32 mouse cellular contexts compared by ENCODE assay signal in genomic region chr10:12899901-12900300, GRCm38 (mm10).
"Had no signal": no experiment of that assay in that cellular context is flagged by ENCODE, and none has a peak within 500 bp of the region (broad histone marks: within the 10 kb centered on the region; RNA-seq: fewer than 3 reads in every experiment).

No protein-coding gene starts in this region.

- H3K9me3 ChIP-seq: limb, embryonic 10.5 days; limb, embryonic 12.5 days; limb, embryonic 13.5 days; limb, embryonic 15.5 days; liver, embryonic 12.5 days; liver, embryonic 13.5 days; liver, embryonic 15.5 days; lung, embryonic 15.5 days; megakaryocyte, embryonic 14.5 days; midbrain, embryonic 10.5 days; midbrain, embryonic 12.5 days; midbrain, embryonic 13.5 days; midbrain, embryonic 15.5 days; neural tube, embryonic 12.5 days; neural tube, embryonic 13.5 days had no signal

- H3K4me2 ChIP-seq: limb, embryonic 12.5 days; limb, embryonic 13.5 days; limb, embryonic 15.5 days; liver, embryonic 11.5 days; liver, embryonic 12.5 days; liver, embryonic 13.5 days; liver, embryonic 15.5 days; lung, embryonic 14.5 days; lung, embryonic 15.5 days; midbrain, embryonic 12.5 days; midbrain, embryonic 13.5 days; midbrain, embryonic 15.5 days; neural tube, embryonic 12.5 days; neural tube, embryonic 13.5 days had no signal

- DNase-seq: liver; liver, embryonic 13.5 days; liver, postnatal 0 days; lung, adult 18-20 months; lung, adult 2 months; lung, embryonic 14.5 days; lung, postnatal 10 days; lung, postnatal 14 days; lung, postnatal 36 days; lung, postnatal 4 days; midbrain, embryonic 14.5 days had no signal

- ATAC-seq: liver, embryonic 12.5 days; liver, postnatal 0 days; lung, postnatal 0 days; midbrain, embryonic 13.5 days; midbrain, embryonic 15.5 days; midbrain, embryonic 16.5 days had no signal

- H3K4me3 ChIP-seq: left cerebral cortex, adult 2 months; limb, embryonic 10.5 days; limb, embryonic 12.5 days; limb, embryonic 13.5 days; limb, embryonic 15.5 days; liver, embryonic 12.5 days; liver, embryonic 13.5 days; liver, embryonic 15.5 days; lung, embryonic 15.5 days; megakaryocyte, embryonic 14.5 days; midbrain, embryonic 10.5 days; midbrain, embryonic 12.5 days; midbrain, embryonic 13.5 days; midbrain, embryonic 15.5 days; myocyte; neural tube, embryonic 12.5 days; neural tube, embryonic 13.5 days had no signal

- H3K27ac ChIP-seq: left cerebral cortex, adult 2 months; limb, embryonic 10.5 days; limb, embryonic 12.5 days; limb, embryonic 13.5 days; limb, embryonic 15.5 days; liver, embryonic 12.5 days; liver, embryonic 13.5 days; liver, embryonic 14.5 days; liver, embryonic 15.5 days; lung, embryonic 15.5 days; macrophage; midbrain, embryonic 10.5 days; midbrain, embryonic 12.5 days; midbrain, embryonic 13.5 days; midbrain, embryonic 15.5 days; neural tube, embryonic 12.5 days; neural tube, embryonic 13.5 days had no signal

- H3K27me3 ChIP-seq: limb, embryonic 12.5 days; limb, embryonic 13.5 days; limb, embryonic 15.5 days; liver, embryonic 12.5 days; liver, embryonic 13.5 days; liver, embryonic 15.5 days; lung, embryonic 15.5 days; megakaryocyte, embryonic 14.5 days; midbrain, embryonic 12.5 days; midbrain, embryonic 13.5 days; midbrain, embryonic 15.5 days; neural tube, embryonic 12.5 days; neural tube, embryonic 13.5 days had no signal

- H3K9ac ChIP-seq: limb, embryonic 12.5 days; limb, embryonic 13.5 days; limb, embryonic 15.5 days; liver, embryonic 12.5 days; liver, embryonic 13.5 days; liver, embryonic 14.5 days; liver, embryonic 15.5 days; liver, postnatal 0 days; lung, embryonic 14.5 days; lung, embryonic 15.5 days; midbrain, embryonic 12.5 days; midbrain, embryonic 13.5 days; midbrain, embryonic 15.5 days; neural tube, embryonic 12.5 days; neural tube, embryonic 13.5 days had no signal

- H3K36me3 ChIP-seq: limb, embryonic 10.5 days; limb, embryonic 12.5 days; limb, embryonic 13.5 days; limb, embryonic 15.5 days; liver, embryonic 12.5 days; liver, embryonic 13.5 days; liver, embryonic 15.5 days; lung, embryonic 15.5 days; midbrain, embryonic 10.5 days; midbrain, embryonic 12.5 days; midbrain, embryonic 13.5 days; midbrain, embryonic 15.5 days; neural tube, embryonic 12.5 days; neural tube, embryonic 13.5 days had no signal

- H3K4me1 ChIP-seq: limb, embryonic 12.5 days; limb, embryonic 13.5 days; limb, embryonic 15.5 days; liver, embryonic 13.5 days; liver, embryonic 15.5 days; lung, embryonic 15.5 days; midbrain, embryonic 12.5 days; midbrain, embryonic 13.5 days; midbrain, embryonic 15.5 days; neural tube, embryonic 12.5 days; neural tube, embryonic 13.5 days had no signal
